Mouse (Mus musculus) hindbrain, embryonic 10.5 days (tissue): ENCODE measurements at regions not wholly inside any gene's neighbourhood (a gene's known extent, or its start where the extent isn't known, plus 50 kb on each side); places are given as distances from the start of the nearest gene placed in this dataset.

Experiments
- DNase-seq: peaks from one replicate; pipeline ENCODE4 v3.0.0-alpha.2; 2017; ENCODE audit warnings: low spot score
- H3K27ac ChIP-seq: fragments of 300-500 bp; sonication (generic); 2 replicates; pipeline ENCODE4 v1.5.1; 2016; ENCODE audit warnings: mild to moderate bottlenecking, moderate library complexity
- H3K27me3 ChIP-seq: fragments of 300-500 bp; sonication (generic); 2 replicates; pipeline ENCODE4 v1.6.1; 2016; ENCODE audit warnings: mild to moderate bottlenecking; ENCODE audit not compliant: poor library complexity, insufficient read depth, severe bottlenecking
- H3K36me3 ChIP-seq: fragments of 300-500 bp; sonication (generic); 2 replicates; pipeline ENCODE4 v1.6.1; 2016; ENCODE audit warnings: mild to moderate bottlenecking, moderate library complexity
- H3K4me1 ChIP-seq: fragments of 300-500 bp; sonication (generic); replicated peaks from 2 replicates; pipeline ENCODE4 v1.6.1; 2016; ENCODE audit warnings: mild to moderate bottlenecking
- H3K4me3 ChIP-seq: fragments of 300-500 bp; sonication (generic); 2 replicates; pipeline ENCODE4 v1.5.1; 2016; ENCODE audit warnings: mild to moderate bottlenecking, moderate library complexity
- H3K9me3 ChIP-seq: fragments of 300-500 bp; sonication (generic); 2 replicates; pipeline ENCODE4 v1.6.1; 2016; ENCODE audit warnings: mild to moderate bottlenecking, moderate library complexity
- WGBS: fragments of 180-500 bp; shearing (Covaris S2); methylation state at CpG from one replicate; pipeline ENCODE4 v1.1.7; 2016; 5-methylcytosine and 5-hydroxymethylcytosine counted together
- microRNA counts: library from miRNA; unstranded; fragments of <30 nt; microRNA quantifications from one replicate; lab custom pipeline; 2017

- H3K4me3 ChIP-seq, result no peak overlapping the region
- H3K27me3 ChIP-seq, result no peaks in the 10 kb centered on the region
- WGBS, result 49% methylated on average over 6 of the region's 6 CpGs
- H3K27ac ChIP-seq, result peak overlapping the region; percentile 6; the same call in 1 of the 2 replicates
- H3K4me1 ChIP-seq, result peaks cover 11% of the 10 kb centered on the region
- no peak for DNase-seq
- no peaks in the 10 kb centered on the region for H3K36me3 ChIP-seq
- no peaks in the 10 kb centered on the region for H3K9me3 ChIP-seq
Measured at GRCm38 (mm10) chr6:51369771-51370170, 62.7 kb upstream of the Nfe2l3 start.

GRCm38 (mm10) chr6:51372357-51372756, 60.1 kb upstream of the Nfe2l3 start:
- DNase-seq, result no peak
- Histone ChIP-seq H3K4me3 (no peak overlapping the region), H3K27ac (no peak overlapping the region), H3K27me3 (no peaks in the 10 kb centered on the region), H3K4me1 (peaks cover 8% of the 10 kb centered on the region), H3K36me3 (no peaks in the 10 kb centered on the region), H3K9me3 (no peaks in the 10 kb centered on the region)
- WGBS, result 71% methylated on average over 7 of the region's 7 CpGs

- H3K27ac ChIP-seq, result peak overlapping the region; percentile 99
- WGBS, result 79% methylated on average over 3 of the region's 3 CpGs
Measured at GRCm38 (mm10) chr6:51378436-51378835, 54.0 kb upstream of the Nfe2l3 start.

GRCm38 (mm10) chr6:51379074-51379473, 53.4 kb upstream of the Nfe2l3 start:
- no peaks in the 10 kb centered on the region for H3K36me3 ChIP-seq
- H3K27ac ChIP-seq, result peak overlapping the region; percentile 99
- H3K4me3 ChIP-seq, result peak overlapping the region; percentile 51
- no peak for DNase-seq
- H3K4me1 ChIP-seq, result peaks cover 33% of the 10 kb centered on the region
- H3K9me3 ChIP-seq, result no peaks in the 10 kb centered on the region
- H3K27me3 ChIP-seq, result 0 out of 2 replicates have a peak, but pooled peaks cover 10% of the 10 kb centered on the region
- 19% methylated on average over 5 of the region's 5 CpGs for WGBS

More at GRCm38 (mm10) chr6:51378436-51378835, 54.0 kb upstream of the Nfe2l3 start:
- H3K4me3 ChIP-seq, result no peak overlapping the region
- no peaks in the 10 kb centered on the region for H3K9me3 ChIP-seq
- H3K4me1 ChIP-seq, result peaks cover 33% of the 10 kb centered on the region
- 0 out of 2 replicates have a peak, but pooled peaks cover 10% of the 10 kb centered on the region for H3K27me3 ChIP-seq
- H3K36me3 ChIP-seq, result no peaks in the 10 kb centered on the region
- no peak for DNase-seq

- Histone ChIP-seq H3K36me3 (no peaks in the 10 kb centered on the region), H3K4me3 (peak overlapping the region; percentile 51), H3K4me1 (peaks cover 33% of the 10 kb centered on the region), H3K27me3 (0 out of 2 replicates have a peak, but pooled peaks cover 10% of the 10 kb centered on the region), H3K27ac (peak overlapping the region; percentile 99), H3K9me3 (no peaks in the 10 kb centered on the region)
- DNase-seq, result peak; percentile 84
- WGBS, result 7% methylated on average over 36 of the region's 36 CpGs
Measured at GRCm38 (mm10) chr6:51379560-51380274, 52.8 kb upstream of the Nfe2l3 start.

GRCm38 (mm10) chr6:51380275-51380575, 52.2 kb upstream of the Nfe2l3 start:
- peaks cover 33% of the 10 kb centered on the region for H3K4me1 ChIP-seq
- H3K27ac ChIP-seq, result peak overlapping the region; percentile 99
- no peaks in the 10 kb centered on the region for H3K36me3 ChIP-seq
- H3K27me3 ChIP-seq, result 0 out of 2 replicates have a peak, but pooled peaks cover 10% of the 10 kb centered on the region
- no peaks in the 10 kb centered on the region for H3K9me3 ChIP-seq
- H3K4me3 ChIP-seq, result 0 out of 2 replicates have a peak overlapping the region, but pooled peaks have one; percentile 51
- no peak for DNase-seq
- WGBS, result 89% methylated on average over 4 of the region's 4 CpGs

- no peaks in the 10 kb centered on the region for H3K9me3 ChIP-seq
- H3K4me3 ChIP-seq, result no peak overlapping the region
- peak overlapping the region; percentile 53 for H3K27ac ChIP-seq
- peaks cover 33% of the 10 kb centered on the region for H3K4me1 ChIP-seq
- H3K36me3 ChIP-seq, result no peaks in the 10 kb centered on the region
- no peak for DNase-seq
- WGBS, result 44% methylated on average over 9 of the region's 9 CpGs
- H3K27me3 ChIP-seq, result 0 out of 2 replicates have a peak, but pooled peaks cover 10% of the 10 kb centered on the region
Measured at GRCm38 (mm10) chr6:51381465-51381864, 51.0 kb upstream of the Nfe2l3 start.

MicroRNAs in the stretch of these regions (microRNA counts, 519-probe panel; counts per million panel counts)
- 4,738 counts per million, percentile 93 among the panel's probes with 10 or more counts for microRNA mmu-miR-148a (lab: Ali Mortazavi, UCI)
